Mouse (Mus musculus) thymus, adult 2 months (tissue): Measurements from ENCODE around the gene Ccdc103.
A peak's percentile ranks its signal among the peaks of the same experiment; 100 is the strongest.

Source experiments
- CTCF ChIP-seq: fragments of 200-500 bp; IDR thresholded peaks from 2 replicates; pipeline ENCODE4 v1.5.1; 2012; ENCODE audit warnings: mild to moderate bottlenecking, control low read depth, low read length, moderate library complexity, borderline replicate concordance; ENCODE audit not compliant: control insufficient read depth, poor library complexity, insufficient read depth; ENCODE audit errors: extremely low read depth
- POLR2A ChIP-seq: fragments of 200-500 bp; IDR thresholded peaks from 2 replicates; pipeline ENCODE4 v1.6.1; 2012; ENCODE audit warnings: mild to moderate bottlenecking, low read length, control low read depth, moderate library complexity; ENCODE audit not compliant: control insufficient read depth, poor library complexity, insufficient read depth; ENCODE audit errors: extremely low read depth

DNA sequence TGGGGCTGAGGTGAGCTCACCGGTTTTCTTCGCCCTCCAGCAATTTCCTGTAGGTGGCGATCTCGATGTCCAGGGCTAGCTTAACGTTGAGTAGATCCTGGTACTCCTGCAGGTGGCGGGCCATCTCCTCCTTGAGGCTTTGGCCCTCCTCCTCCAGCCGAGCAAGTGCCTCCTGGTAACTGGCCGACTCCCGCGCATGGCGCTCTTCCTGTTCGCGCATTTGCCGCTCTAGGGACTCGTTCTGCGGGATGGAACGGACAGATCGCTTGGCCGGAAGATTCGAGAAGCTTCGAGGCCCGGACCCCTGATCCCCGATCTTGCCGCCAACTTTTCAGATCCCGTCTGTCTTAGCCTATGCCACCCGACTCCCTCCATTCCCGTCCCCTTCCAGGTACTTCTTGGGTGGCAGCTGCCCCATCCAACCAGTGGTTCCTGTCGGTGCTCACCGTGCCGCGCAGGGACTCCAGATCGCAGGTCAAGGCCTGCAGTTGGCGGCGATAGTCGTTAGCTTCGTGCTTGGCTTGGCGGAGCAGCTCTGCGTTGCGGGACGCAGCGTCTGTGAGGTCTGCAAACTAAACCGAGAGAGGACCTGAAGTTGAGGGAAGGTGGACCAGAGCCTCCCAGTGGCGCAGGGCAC lies 12.1 kb downstream of the Ccdc103 start:
- TF ChIP-seq POLR2A = 0 out of 2 replicates have a peak, but pooled peaks have one; percentile 27
- TF ChIP-seq CTCF = 0 out of 2 replicates have a peak, but pooled peaks have one; percentile 26
